23 mouse cellular contexts compared by ENCODE assay signal in genomic region chr2:92958640-92959039, GRCm38 (mm10). TPM values are rescaled to one million over a fixed set of nuclear protein-coding genes. Genes with fewer than 3 reads are reported as not detected.
DNase-seq lines count a peak whose midpoint lies in the region; ATAC-seq lines count a peak whose summit lies in the region.
"Had no signal": no experiment of that assay in that cellular context is flagged by ENCODE, and none has a peak within 500 bp of the region (broad histone marks: within the 10 kb centered on the region; RNA-seq: fewer than 3 reads in every experiment).

No protein-coding gene starts in this region.

- intact Hi-C loops in left cerebral cortex, postnatal 14 days (cut with DNase I): no loop called here

- H3K4me3 ChIP-seq in embryonic facial prominence, embryonic 14.5 days (ENCODE audit: low read depth, low read length): no peak overlapping the region
- H3K4me3 ChIP-seq in embryonic facial prominence, embryonic 10.5 days: no peak overlapping the region
- H3K4me3 ChIP-seq: forebrain, embryonic 15.5 days; heart, adult 2 months; hindbrain, embryonic 10.5 days; layer of hippocampus, adult 2 months; left cerebral cortex, adult 2 months; myocyte; neural tube, embryonic 15.5 days had no signal

- 58% methylated on average over 4 of the region's 4 CpGs for WGBS in embryonic facial prominence, embryonic 14.5 days
- WGBS in embryonic facial prominence, embryonic 10.5 days: 89% methylated on average over 4 of the region's 4 CpGs

- H3K9ac ChIP-seq in embryonic facial prominence, embryonic 14.5 days (ENCODE audit: low read depth, low read length): no peak overlapping the region
- H3K9ac ChIP-seq: forebrain, embryonic 15.5 days; liver, postnatal 0 days; neural tube, embryonic 15.5 days had no signal

- H3K27ac ChIP-seq in embryonic facial prominence, embryonic 14.5 days (replicated peaks; ENCODE audit: low read depth, low read length): no peak overlapping the region
- H3K27ac ChIP-seq in embryonic facial prominence, embryonic 10.5 days (replicated peaks): no peak overlapping the region
- H3K27ac ChIP-seq: forebrain, embryonic 15.5 days; heart, adult 2 months; hindbrain, embryonic 10.5 days; layer of hippocampus, adult 2 months; left cerebral cortex, adult 2 months; neural tube, embryonic 15.5 days had no signal

- 0 out of 2 replicates have a peak, but pooled peaks cover 5% of the 10 kb centered on the region for H3K9me3 ChIP-seq in embryonic facial prominence, embryonic 14.5 days (ENCODE audit: control insufficient read depth, low read length)
- no peaks in the 10 kb centered on the region for H3K9me3 ChIP-seq in embryonic facial prominence, embryonic 10.5 days
- H3K9me3 ChIP-seq: forebrain, embryonic 15.5 days; neural tube, embryonic 15.5 days had no signal

- no peaks in the 10 kb centered on the region for H3K27me3 ChIP-seq in embryonic facial prominence, embryonic 14.5 days (replicated peaks; ENCODE audit: control insufficient read depth, insufficient read depth, low read length)
- H3K27me3 ChIP-seq in embryonic facial prominence, embryonic 10.5 days (replicated peaks; ENCODE audit: low read depth, poor library complexity, severe bottlenecking): no peaks in the 10 kb centered on the region
- H3K27me3 ChIP-seq: forebrain, embryonic 15.5 days had no signal

- H3K4me2 ChIP-seq in embryonic facial prominence, embryonic 14.5 days (ENCODE audit: low read depth, low read length): no peak overlapping the region
- H3K4me2 ChIP-seq: forebrain, embryonic 15.5 days; midbrain, embryonic 11.5 days; neural tube, embryonic 15.5 days had no signal

- no peaks in the 10 kb centered on the region for H3K36me3 ChIP-seq in embryonic facial prominence, embryonic 14.5 days (ENCODE audit: control insufficient read depth, insufficient read depth, low read length)
- no peaks in the 10 kb centered on the region for H3K36me3 ChIP-seq in embryonic facial prominence, embryonic 10.5 days (replicated peaks)
- H3K36me3 ChIP-seq: forebrain, embryonic 15.5 days; hindbrain, embryonic 10.5 days; neural tube, embryonic 15.5 days had no signal

- DNase-seq in embryonic facial prominence, embryonic 14.5 days (ENCODE audit: low spot score): peak; percentile 72
- no peak for DNase-seq in embryonic facial prominence, embryonic 10.5 days (ENCODE audit: low spot score)
- DNase-seq in left cerebral cortex, postnatal 14 days (ENCODE audit: low spot score in 2 of 2): peak; percentile 49 to 71
- DNase-seq in left cerebral cortex, adult 8-10 months (ENCODE audit: low spot score in 2 of 2): no peak
- DNase-seq in right cerebral cortex, adult 18-20 months: peak; percentile 65
- DNase-seq in right cerebral cortex, postnatal 36 days (ENCODE audit: low spot score in 2 of 2): no peak
- DNase-seq in lung, postnatal 25 days (ENCODE audit: low spot score): peak; percentile 25
- no peak for DNase-seq in heart, adult 9 months (ENCODE audit: low spot score in 2 of 2)
- DNase-seq: adrenal gland, postnatal 14 days; cerebellum, adult 2 months; heart, adult 2 months; liver; liver, postnatal 0 days; retina, postnatal 1 day; thymus, adult 2 months had no signal

- peak; percentile 55; the same call in 1 of the 2 replicates for ATAC-seq in embryonic facial prominence, embryonic 14.5 days (ENCODE audit: low read depth)
- ATAC-seq: forebrain, embryonic 15.5 days; inflammation-experienced regulatory T-cells, adult 6 months; liver, postnatal 0 days had no signal

- H3K4me1 ChIP-seq in embryonic facial prominence, embryonic 14.5 days (ENCODE audit: control insufficient read depth, insufficient read depth, low read length): no peaks in the 10 kb centered on the region
- peaks cover 4% of the 10 kb centered on the region; the same call in 1 of the 2 replicates for H3K4me1 ChIP-seq in embryonic facial prominence, embryonic 10.5 days
- H3K4me1 ChIP-seq: forebrain, embryonic 15.5 days; hindbrain, embryonic 10.5 days; neural tube, embryonic 15.5 days had no signal

RNA-seq across cellular contexts. Expression of gene Syt13, which starts 43.7 kb away (rescaled TPM):
- polyA plus RNA-seq in embryonic facial prominence, embryonic 14.5 days (2014; fragmentation: Nextera tagmentation; extraction: Ambion mirVana): 8.7 and 11.6 TPM in 2 replicates
- polyA plus RNA-seq in embryonic facial prominence, embryonic 10.5 days (2016; fragmentation: Nextera tagmentation; extraction: Ambion mirVana): 9.7 and 10.2 TPM in 2 replicates
- 100 to 1,000 TPM; 161 to 170 TPM for total RNA-seq in left cerebral cortex, postnatal 14 days (2021)
- 100 to 1,000 TPM; 150 to 160 (median 156) TPM for total RNA-seq in left cerebral cortex, adult 8-10 months (2022)
- polyA plus RNA-seq: inflammation-experienced regulatory T-cells, adult 6 months had no signal

Comparison
In these comparisons a context has a peak if more than half of its experiments do, and no peak if none do; other contexts are left out.
1. DNase-seq: peak in embryonic facial prominence, embryonic 14.5 days (single experiment), left cerebral cortex, postnatal 14 days (2 of 2), right cerebral cortex, adult 18-20 months (single experiment) and lung, postnatal 25 days (single experiment); none in embryonic facial prominence, embryonic 10.5 days (single experiment), left cerebral cortex, adult 8-10 months (0 of 2), right cerebral cortex, postnatal 36 days (0 of 2) and heart, adult 9 months (0 of 2).